Mouse (Mus musculus): ENCODE measurements around the gene Adam11.
A peak's percentile ranks its signal among the peaks of the same experiment; 100 is the strongest.

The Adam11 gene

DNA sequence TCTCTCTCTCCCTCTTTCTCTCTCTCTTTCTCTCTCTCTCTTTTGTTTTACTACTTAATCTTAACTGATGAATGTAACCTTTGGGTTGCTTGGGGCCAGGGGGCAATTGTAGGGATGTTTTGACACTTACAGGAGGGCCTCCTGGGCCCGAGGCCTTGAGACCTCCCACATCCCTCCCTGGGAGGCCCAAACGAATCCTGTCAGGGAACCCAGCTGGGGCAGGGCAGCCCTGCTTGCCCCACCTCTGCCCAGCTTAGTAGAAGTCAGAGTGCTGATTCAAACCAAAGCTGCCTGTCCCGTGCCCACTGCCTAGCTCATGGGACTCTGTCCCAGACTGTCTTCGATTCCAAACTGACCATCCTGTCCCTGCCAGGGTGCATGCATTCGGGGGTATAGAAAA is 17.4 kb downstream of the Adam11 start:
- no peak for DNase-seq (ENCODE audit: low spot score in 2 of 2)

GRCm38 (mm10) chr11:102779081-102779638 is 17.9 kb downstream of the Adam11 start:
- DNase-seq (ENCODE audit: low spot score in 2 of 2) = no peak

DNA sequence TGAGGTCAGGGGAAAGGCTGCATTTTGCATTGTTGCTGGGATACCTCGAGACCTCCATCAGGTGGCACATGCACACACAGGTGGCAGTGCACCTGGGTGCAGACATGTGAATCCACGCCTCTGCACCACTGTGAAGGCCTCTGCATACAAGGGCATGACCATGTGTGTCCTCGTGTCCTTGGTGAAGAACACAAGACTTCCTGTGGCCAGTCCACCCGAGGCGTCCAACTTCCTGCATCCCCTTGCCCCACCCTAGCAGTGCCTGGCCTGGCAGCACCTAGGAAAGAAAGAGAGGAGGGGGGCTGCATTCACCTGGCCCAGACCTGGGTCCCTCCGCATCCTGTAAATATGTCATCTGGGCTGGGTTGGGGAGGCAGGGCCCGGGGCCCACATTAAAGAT is 18.6 kb downstream of the Adam11 start:
- DNase-seq (ENCODE audit: low spot score in 2 of 2) = no peak

GRCm38 (mm10) chr11:102780271-102780985 is 19.2 kb downstream of the Adam11 start:
- DNase-seq (ENCODE audit: low spot score in 2 of 2) = no peak

GRCm38 (mm10) chr11:102780986-102781351 is 19.7 kb downstream of the Adam11 start:
- no peak for DNase-seq (ENCODE audit: low spot score in 2 of 2)

- no peak for DNase-seq (ENCODE audit: low spot score in 2 of 2)
These were observed 20.3 kb downstream of the Adam11 start for GRCm38 (mm10) chr11:102781523-102781922.

- no peak for DNase-seq (ENCODE audit: low spot score in 2 of 2)
These were observed 22.2 kb downstream of the Adam11 start for GRCm38 (mm10) chr11:102783443-102783842.

DNA sequence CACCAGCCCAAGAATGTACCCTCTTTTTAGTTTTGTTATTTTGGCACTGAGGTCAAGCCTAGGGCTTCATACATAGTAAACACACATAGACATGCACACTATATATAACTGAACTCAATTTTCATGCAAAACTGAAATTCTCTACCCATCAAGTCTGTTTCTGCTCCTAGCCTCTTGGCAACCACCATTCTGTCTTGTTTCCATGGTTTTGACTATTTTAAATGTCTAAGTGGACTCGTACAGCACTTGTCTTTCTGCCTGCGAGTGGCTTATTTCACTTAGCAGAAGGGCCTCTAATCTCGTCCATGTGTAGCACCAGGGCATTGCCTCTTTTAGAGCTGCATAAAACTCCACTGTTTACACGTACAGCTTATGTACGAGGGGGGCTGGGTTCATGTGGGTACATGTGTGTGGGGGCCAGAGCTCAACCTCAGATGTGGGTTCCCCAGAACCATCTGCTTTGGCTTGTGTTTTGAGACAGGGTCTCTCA is 26.5 kb downstream of the Adam11 start:
- no peak for DNase-seq (ENCODE audit: low spot score in 2 of 2)

DNA sequence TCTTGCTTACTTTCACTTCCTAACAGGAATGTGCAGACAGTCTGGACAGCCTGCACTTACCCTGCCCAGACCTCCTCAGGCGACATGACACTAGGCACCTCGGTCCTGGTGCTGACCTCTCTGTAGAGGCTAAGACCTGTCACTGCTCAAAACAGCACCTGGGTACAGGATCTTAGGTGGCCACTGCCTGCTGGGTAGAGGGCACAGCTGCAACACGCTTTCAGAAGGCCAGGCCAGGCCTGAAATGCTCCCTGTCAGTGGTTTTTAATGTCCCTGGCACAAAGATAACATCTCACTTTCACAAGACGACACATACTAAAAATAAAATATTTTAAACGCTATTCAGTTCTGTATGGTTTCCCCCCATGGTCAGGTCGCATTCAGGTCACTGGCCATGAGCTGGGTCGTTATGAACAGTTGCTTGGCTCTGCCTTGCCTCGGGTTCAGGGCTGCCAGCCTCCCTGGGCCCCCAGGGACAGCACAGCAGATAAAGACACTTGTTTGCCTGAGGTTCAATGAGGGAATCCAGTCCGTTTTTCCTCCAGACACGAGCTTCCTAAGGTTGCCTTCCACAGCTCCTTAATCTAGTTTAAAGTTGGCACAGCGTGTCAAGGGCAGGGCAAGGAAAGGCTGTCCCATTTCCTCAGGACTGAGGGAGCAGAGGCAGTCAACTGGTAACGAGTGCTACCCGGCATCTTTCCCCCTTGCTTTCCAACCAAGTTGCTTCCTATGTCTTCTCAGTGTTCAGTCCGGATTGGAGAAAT is 30.6 kb downstream of the Adam11 start:
- DNase-seq (ENCODE audit: low spot score in 2 of 2) = no peak

GRCm38 (mm10) chr11:102794157-102794556 is 32.9 kb downstream of the Adam11 start:
- no peak for DNase-seq (ENCODE audit: low spot score in 2 of 2)

DNA sequence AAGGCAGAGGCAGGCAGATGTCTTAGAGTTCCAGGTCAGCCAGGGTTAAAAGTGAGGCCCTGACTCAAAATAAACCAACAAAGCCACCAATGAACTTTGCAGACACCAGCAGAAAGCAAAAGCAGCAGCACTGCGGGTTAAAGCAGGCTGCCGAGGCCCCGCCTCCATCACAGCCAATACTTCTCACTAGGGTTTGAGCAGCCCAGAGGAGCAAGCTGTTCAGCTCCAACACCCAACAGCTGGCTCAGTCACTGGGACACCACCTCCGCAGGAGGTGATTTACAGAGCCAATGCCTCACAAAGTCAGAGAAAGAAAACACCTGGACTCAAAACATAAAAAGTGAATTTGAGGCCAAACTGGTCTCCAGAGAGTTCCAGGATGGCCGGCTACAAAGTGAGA is 42.2 kb downstream of the Adam11 start:
- DNase-seq (ENCODE audit: low spot score in 2 of 2) = no peak

- DNase-seq (ENCODE audit: low spot score in 2 of 2) = no peak
These were observed 47.0 kb downstream of the Adam11 start for GRCm38 (mm10) chr11:102808246-102808645.

- DNase-seq (ENCODE audit: low spot score in 2 of 2) = no peak
These were observed 49.7 kb downstream of the Adam11 start for GRCm38 (mm10) chr11:102810721-102811485.

GRCm38 (mm10) chr11:102814881-102815280 is 53.6 kb downstream of the Adam11 start:
- DNase-seq (ENCODE audit: low spot score in 2 of 2) = no peak

DNA sequence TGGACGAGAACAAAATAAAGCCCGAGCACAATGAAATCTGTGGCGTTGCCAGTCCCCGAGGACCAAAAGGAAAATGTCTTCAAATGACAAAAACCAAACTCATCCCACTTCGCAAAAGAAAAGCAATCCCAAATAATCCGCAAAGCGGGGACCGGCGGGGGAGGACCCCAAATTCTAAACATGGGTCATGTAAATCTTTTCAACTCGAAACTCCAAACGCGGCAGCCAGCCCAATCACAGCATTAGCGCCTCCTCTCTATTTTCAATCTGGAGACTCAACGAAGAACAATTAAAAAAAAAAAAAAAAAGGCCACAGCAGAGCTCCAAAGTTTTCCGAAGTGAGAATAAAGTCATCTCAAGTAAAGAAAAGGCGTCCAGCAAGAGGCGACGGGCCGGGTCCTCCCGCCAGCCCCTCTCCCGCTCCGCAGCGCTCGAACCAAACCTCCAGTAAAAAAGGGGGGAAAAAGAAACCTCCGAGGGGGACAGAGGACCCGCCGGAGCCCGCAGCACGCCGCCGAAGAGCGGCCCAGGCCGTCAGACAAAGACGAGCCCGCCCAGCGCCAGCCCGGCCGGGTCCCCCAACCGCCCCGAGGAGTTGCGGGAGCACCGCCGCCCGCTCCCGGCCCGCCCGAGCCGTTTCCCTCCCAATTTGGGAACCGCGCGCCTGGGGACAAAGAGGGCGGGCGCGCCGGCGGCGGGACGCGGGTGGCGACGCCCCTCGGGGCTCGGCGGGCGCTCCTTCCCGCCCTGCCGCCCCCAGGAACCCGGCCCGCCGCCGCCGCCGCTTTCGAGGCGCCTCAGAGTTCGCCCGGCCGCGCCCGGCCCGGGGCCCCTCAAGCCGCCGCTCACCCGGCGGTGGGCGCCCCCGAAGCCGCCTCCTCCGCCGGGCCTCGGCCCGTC is 57.1 kb downstream of the Adam11 start:
- no peak for DNase-seq (ENCODE audit: low spot score in 2 of 2)

DNA sequence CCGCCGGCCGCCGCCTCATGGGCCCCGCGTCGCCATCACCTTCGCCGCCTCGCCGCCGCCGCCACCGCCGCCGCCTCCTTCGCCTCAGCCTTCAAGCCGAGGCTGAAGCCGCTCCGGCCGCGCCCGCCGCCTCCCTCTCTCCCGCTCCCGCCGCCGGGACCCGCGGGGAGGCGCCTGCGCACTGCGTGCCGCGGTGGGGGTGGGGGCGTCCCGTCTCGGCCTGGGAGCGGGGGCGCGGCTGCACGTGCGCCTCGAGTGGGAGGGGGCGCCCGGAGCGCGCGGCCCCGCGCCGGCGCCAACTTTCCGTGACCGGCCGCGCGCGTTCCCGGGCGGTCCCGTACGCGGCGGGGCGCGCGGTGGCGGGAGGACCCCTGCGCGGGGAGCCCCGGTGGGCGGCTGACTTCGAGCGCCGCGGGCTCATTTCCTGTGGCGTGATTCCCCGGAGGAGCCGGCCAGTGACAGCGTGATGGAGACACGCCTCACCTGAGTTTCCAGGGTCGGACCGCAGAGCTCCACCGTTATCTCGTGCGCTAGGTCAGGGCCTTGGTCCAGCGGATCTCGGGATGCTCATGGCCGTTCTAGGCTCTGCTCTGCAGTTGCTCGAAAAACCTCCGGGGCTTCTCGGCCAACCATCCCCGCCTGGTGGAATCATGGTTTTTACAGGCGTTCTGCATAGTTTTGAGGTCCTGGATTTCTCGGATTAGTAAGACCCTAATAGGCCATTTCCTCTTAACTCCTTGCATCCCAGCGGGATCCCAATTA is 58.0 kb downstream of the Adam11 start, which contains the start of gene Gjc1:
TSS of gene Gjc1 (minus strand) at position 680 of the 762 bp plus-strand sequence.
- peak; percentile 74 to 80 for DNase-seq (ENCODE audit: low spot score in 2 of 2)

GRCm38 (mm10) chr11:102819783-102820385 is 58.6 kb downstream of the Adam11 start:
- DNase-seq (ENCODE audit: low spot score in 2 of 2) = no peak

DNA sequence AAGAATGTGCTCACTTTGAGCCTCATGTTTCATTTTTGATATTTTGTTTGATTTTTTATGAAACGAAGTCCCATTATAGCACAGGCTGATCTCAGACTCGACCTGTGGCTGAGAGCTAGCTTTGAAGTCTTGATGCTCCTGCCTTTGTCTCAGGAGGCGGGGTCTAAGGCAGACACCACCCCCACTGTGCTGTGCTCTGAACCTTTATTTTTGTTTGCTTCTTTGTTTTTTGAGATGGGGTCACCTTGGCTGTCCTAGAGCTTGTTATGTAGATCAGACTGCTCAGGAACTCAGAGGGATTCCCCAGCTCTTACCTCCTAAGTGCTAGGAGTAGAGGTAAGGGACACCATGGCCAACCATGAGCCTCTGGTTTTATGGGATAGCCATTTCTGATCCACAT is 59.2 kb downstream of the Adam11 start:
- DNase-seq (ENCODE audit: low spot score in 2 of 2) = no peak

DNA sequence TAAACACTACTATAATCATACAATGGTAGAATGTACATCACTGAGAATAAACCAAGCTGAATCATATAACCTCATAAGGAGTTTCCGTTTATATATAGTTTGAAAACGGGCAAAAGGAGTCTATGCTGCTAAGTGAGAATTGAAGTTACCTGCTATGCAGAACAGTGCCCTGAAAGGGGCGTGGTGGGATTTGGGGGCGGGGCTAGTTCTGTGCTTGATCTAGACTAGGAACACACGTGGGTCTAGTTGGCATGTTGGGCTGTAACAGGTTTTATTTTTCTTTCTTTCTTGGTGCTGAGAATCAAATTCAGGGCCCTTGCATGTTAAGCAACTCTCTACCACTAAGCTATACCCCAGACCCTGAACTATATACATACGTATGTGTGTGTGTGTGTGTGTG is 60.0 kb downstream of the Adam11 start:
- no peak for DNase-seq (ENCODE audit: low spot score in 2 of 2)

- DNase-seq (ENCODE audit: low spot score in 2 of 2) = no peak
These were observed 65.2 kb downstream of the Adam11 start for GRCm38 (mm10) chr11:102826476-102826875.
